Mouse (Mus musculus) liver, embryonic 14.5 days (tissue): ENCODE results near the gene Kazn.

ENCODE experiments used
- CTCF ChIP-seq: IDR thresholded peaks from 2 replicates; pipeline ENCODE4 v1.5.1; 2016; ENCODE audit warnings: antibody characterized with exemption, low read depth, control low read depth
- EP300 ChIP-seq: IDR thresholded peaks from 2 replicates; pipeline ENCODE4 v1.6.1; 2016; ENCODE audit warnings: antibody characterized with exemption, low read depth

- TF ChIP-seq EP300: no peak
- no peak for TF ChIP-seq CTCF
Observed at GRCm38 (mm10) chr4:142077572-142078271, 161.5 kb downstream of the Kazn start.
